Mouse (Mus musculus): ENCODE results near the gene Caln1.

DNA sequence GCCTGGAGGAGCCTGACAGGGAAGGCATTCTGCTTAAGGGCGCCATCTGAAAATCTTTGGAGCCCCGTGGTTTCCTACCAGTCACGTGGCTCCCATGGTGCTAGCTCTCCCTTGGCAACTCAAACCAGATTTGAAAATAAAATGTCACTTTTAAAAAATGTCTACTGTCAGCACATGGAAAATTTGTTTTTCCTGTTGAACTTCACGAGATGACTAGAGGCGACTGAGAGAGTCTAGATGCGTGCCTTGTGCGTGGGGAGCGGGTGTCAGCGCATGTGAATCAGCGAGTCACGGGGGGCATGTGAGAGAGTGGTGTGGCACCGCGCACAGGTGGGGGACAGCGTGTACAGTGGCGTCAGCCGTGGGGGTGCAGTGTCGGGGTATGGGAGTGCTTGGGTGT, 42.3 kb downstream of the Caln1 start:
- TF ChIP-seq CTCF (IDR thresholded peaks at IDR 0.05; ENCODE audit: insufficient read depth, low read length): no peak
- TF ChIP-seq POLR2A (IDR thresholded peaks at IDR 0.05; ENCODE audit: borderline replicate concordance, extremely low read depth, low read depth, low read length): no peak

Measured in lung, adult 2 months (tissue).